Mouse (Mus musculus): Measurements from ENCODE around the gene Nmb.

- TF ChIP-seq CTCF (IDR thresholded peaks at IDR 0.05; ENCODE audit: borderline replicate concordance, control insufficient read depth, extremely low read depth, insufficient read depth, low read length, poor library complexity) (no peak), POLR2A (IDR thresholded peaks at IDR 0.05; ENCODE audit: control insufficient read depth, extremely low read depth, insufficient read depth, low read length, poor library complexity) (no peak)
Measured at GRCm38 (mm10) chr7:80860227-80860626, 44.6 kb downstream of the Nmb start.

Data from thymus, adult 2 months (tissue).